Mouse (Mus musculus) heart, adult 8-10 months (tissue): ENCODE results near the gene Gon4l. TPM values are rescaled to one million over a fixed set of nuclear protein-coding genes. Genes with fewer than 3 reads are reported as not detected.

Experiments
- DNase-seq: peaks from one replicate; pipeline ENCODE4 v3.0.0; 2022; ENCODE audit warnings: low spot score
- total RNA-seq, 4 experiments: library from RNA; stranded (reverse); gene quantifications; 2 replicates each; pipeline ENCODE4 v1.2.4; 2022

Gene Gon4l
- total RNA-seq, 4 experiments from 2014 or later: 19.6 to 20.3 (median 19.9) TPM

DNA sequence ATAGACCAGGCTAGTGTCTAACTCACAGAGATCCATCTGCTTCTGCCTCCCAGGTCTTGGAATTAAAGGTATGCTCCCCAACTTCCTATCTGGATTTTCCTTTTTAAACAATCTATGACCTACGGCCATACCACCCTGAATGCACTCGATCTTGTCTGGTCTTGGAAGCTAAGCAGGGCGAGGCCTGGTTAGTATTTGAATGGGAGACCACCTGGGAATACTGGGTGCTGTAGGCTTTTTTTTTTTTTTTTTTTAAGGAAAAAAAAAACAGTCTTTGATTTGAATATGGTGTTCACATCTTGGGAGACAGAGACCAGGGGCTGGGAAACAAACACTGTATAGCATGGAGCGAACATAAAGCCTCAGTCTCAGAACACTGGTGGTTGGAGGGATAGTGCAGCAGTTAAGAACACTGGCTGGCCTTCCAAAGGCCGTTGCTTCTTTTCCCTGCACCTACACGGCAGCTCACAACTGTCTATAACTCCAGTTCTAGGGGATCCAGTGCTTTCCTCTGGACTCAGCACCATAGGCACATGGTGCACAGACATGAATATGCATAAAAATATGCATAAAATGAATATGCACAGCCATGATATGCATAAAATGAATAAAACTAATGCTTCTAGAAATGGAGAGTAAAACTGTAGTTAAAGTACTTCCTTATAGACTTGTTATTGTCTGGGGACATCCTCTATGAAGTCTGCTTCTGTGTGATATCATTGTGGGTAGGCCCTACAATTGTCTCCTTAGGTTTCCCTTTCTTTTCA, 71.5 kb downstream of the Gon4l start:
- DNase-seq: no peak

DNA sequence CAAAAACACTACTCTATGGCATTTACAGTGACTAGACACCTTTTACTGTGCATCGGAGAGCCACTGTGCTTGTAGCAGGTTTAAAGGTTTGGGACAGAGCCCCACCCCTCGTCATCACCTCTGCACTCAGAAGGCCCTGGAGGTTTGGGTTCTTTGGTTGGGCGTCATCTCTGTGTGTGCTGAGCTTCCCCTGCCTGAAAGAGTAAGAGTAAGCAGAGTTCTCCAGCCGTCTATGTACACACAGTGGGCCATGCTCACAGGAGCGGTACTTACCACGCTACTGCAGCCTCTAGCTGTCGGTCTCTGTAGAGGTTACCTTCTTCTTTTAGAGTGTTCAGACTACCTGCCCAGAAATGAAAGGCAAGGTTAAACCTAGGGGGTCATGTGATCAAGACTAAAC, 77.6 kb downstream of the Gon4l start:
- no peak for DNase-seq

DNA sequence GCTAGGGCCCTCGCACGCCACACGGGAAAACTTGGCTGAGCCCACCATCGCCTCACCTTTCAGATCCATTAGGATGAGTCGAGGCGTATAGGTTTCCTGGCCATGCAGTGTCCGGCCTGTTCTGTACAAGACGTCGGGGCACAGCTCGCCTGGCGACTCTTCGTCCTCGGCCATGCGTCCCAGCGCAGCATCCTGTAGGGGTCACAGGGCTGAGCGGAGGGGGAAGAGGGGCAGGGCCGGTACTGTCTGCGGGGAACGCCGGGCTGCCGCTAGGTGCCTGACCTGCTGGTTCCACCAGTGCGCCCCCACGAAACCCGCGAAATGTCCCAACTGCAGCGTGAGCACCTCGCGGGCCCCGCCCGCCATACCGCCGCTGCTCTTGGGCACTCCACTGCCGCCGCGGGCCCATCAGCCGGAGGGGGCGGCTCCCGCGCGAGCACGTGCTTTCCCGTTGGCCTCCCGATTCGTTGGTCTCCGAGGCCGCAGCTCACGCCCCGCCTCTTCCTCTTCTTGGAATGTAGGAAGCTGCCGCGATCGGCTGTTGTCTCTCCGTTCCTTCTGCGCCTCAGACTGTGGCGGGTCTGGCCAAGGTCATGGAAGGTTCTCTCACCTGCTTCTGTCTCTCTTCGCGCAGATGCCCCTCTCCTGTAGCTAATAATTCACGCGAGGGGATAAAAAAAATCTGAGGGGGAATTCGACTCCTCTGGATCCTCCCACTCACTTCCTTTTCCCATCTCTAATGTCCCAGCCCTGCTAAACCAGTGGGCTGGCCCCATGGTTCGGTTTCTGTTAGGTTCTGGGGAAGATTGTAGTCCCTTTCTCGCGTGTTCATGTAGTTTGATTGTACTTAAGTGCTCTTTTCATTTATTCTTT, 78.7 kb downstream of the Gon4l start, which contains the start of gene Msto1:
TSS of gene Msto1 (minus strand) at position 489 of the 873 bp plus-strand sequence.
- DNase-seq: peak; percentile 92

DNA sequence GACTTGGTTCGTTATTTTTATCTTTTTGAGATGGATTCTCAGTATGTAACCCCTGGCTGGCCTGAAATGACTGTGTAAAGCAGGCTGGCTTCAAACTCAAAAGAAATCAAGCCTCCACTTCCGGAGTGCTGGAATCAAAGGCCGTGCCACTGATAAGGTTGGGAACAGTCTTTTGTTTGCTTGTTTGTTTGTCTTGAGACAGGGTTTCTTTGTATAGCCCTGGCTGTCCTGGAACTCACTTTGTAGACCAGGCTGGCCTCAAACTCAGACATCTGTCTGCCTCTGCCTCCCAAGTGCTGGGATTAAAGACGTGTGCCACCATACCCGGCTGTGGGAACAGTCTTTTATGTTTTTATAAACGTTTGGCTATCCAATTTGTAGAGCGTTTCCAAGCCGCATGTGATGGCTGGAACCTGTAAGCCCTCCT, 79.4 kb downstream of the Gon4l start:
- no peak for DNase-seq

DNA sequence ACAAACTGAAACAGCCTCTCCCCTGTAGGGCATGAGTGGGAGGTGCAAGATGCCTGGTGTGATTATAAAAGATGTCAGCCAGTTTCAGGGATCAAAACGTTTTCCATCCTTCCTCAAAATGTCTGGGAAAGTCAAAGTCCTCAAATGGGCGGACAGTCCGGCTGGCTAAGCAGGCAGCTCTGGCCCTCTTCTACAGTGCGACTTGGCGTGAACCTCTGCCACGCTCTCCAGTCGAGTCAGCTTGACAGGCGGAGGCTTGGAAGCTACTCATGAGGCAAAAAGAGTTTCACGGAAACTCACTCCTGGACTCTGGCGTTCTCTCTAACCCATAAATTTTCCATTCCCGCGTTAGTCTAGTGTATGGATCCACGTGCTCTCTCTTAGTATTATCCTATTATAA, 84.0 kb downstream of the Gon4l start:
- no peak for DNase-seq

DNA sequence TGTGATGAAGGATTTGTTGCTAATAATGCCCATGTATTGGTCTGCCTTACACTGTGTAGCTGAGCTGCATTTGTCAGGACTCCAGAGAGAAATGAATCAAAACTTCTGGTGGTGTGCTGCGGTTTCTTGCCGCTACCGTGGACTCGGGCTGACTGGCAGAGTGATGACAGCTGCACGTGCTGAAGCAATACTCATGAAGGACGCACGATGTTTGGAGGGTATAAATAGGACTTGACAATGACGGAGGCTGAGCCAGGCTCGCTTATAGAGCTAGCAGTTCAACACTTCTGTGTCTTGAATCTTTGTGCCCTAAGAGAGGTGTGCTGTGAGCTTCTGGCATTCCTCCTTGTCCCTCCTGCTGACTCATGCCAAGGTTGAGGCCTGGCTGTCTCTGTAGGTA, 86.4 kb downstream of the Gon4l start:
- no peak for DNase-seq

DNA sequence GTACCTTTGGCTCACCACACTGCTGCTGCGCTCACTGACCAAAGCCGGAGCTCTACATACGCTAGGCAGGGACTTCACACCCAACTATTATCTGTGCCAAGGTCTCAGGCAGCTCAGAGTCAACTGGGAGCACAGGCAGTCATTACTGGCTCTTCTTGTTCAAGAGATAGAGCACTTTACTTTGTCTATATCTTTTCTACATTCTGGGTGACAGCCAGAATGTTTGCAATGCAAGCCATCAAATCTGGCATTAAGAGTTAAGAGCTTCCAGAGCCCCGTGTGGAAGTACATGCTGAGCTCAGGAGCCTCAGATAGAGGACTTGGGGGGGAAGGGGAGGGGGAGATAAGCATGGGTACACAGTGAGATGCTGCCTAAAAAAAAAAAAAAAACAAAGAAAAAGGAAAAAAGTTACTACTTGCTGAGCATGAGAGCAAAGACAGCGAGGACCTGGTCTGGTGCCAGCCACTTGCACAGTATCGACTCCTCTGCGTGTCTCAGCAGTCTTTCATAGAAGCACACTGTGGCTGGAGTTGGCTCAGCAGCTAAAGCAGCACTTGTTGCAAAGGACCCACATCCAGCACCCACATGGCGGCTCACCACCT, 89.1 kb downstream of the Gon4l start:
- DNase-seq: peak; percentile 12

DNA sequence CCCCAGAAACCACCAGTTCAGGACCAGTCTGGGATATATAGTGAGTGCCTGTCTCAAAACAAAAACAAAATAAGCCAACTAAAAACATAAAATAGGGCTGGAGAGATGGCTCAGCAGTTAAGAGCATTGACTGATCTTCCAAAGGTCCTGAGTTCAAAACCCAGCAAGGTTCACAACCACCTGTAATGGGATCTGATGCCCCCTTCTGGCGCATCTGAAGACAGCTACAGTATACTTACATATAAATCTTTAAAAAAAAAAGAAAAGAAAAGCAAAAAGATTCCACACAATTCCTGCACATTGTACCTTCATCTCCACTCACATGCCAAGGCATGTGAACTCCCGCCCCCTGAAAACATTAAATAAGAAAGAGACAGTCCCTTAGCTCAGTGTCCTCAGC, 90.6 kb downstream of the Gon4l start:
- no peak for DNase-seq

DNA sequence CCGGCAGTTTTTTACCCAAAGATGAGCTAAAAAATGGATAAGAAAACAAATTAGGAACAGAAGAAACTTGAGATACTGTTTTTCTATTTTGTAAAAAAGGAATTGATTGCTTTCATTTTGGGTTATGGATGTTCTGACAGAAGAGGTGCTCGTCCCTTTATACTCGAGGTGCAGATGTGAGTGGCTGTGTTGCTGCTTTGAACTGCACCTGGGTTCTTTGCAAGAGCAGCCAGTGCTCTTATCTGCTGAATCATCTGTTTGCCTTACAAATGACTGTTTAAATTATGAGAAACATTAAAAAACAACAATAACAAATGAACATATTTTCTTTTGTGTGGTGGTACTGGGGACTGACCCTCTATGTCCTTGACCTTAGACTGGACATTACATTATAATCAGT, 94.5 kb downstream of the Gon4l start:
- no peak for DNase-seq

DNA sequence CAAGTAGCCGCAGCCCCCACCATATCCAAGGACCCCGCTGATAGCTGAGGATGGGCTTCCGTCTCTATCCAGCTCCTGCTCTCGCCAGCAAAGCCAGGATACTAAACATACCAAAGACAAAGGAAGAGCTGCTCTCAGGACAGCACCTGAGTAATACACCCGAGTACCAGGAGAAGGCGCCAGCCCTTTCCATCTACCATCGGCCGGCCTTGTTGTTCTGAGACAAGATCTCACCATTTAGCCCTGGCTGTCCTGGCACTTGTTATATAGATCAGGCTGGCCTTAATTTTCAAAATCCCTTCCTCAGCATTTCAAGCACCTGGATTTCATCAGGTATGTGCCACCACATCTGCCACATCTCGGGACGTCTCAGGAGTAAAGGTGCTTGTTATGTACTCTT, 104.0 kb downstream of the Gon4l start:
- DNase-seq: no peak

DNA sequence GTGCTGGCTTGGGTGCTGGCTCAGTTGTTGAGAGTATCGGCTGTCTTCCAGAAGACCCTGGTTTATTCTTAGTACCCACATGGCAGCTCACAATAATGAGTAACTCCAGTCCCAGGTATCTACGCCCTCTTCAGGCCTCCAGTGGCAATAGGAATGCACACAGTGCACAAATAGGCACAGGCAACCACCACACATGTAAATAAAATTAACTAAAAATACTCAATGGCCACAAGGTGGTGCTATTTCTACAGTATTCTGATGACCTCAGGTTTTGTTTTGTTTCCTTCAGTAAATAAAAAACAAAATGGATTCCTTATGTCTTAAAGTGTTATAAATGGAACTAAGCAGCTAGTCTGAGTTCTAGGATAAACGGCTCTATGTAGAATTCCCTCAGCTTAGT, 104.7 kb downstream of the Gon4l start:
- peak; percentile 38 for DNase-seq

DNA sequence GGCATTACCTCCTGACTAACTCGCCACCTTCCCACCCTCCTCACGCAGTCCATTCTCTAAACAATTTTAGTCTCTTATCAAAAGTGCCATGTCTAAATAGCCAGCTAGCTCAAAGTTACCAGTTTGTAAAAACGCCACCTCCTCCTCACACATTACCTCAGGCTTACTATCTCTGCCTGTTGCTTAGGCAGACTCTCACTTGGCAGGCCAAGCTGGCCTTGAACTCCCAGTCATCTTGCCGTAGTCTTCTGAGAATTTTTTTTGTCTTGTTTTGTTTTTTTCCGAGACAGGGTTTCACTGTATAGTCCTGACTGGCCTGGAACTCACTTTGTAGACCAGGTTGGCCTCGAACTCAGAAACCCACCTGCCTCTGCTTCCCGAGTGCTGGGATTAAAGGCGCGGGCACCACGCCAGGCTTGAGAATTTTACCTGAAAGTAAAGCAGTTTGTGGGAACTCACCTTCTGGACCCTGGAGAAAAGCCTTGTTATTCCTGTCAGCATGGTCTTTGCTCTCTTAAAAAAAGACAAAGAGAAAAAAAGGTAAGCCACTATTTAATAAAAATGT, 107.4 kb downstream of the Gon4l start:
- no peak for DNase-seq

DNA sequence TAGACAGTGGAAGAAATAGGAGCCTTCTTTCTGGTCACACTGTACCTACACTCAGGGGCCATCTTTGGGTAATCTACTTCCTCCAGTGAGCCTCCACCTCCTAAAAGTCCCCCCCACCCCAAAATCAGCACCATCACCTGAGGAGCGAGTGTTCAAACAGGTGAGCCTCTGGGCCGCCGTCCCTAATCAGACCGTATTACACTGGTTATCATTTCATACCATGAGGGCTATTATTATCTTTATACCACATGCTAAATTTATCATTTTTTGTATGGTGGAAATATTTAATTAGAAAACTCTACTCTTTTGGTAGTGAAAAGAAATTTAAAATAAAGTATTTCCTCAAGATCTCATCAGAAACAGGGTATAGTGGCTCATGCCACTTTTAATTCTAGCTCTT, 109.1 kb downstream of the Gon4l start:
- DNase-seq: no peak

DNA sequence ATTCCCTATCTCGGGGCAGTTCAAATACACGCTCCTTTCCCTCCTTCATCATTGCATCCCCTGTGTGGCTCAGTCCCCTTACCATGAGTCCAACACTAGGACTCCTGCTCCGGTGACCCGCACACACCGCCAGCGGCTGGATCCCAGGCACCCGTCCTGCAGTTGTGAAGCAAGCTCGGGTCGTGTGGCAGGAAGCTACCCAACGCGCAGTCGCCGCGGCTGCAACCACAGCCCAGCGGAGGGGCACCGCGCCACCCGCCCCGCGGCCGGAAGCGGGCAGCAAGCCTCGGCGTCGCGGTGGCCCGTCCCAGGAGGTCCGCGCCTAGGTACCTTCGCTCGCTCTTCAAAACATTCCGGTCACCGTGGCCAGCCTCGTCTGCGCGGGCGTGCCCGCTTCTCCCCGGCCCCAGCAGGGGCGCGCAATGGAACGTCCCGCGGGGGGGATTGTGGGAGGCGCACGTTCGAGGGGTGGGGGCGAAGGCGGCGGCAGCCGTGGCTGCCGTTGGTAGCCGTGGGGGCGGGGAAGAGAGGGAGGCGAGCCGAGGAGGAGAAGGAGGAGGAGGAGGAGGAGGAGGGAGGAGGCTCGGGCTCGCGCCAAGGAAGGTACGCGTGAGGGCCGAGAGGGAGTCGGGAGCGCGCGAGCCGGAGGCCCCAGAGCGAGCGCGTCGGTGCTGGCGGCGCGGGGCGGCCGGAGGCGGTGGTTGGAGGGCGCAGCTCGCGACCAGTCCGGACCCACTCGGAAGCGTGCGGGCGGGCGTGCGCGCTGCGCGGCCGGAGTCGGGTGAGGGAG, 115.0 kb downstream of the Gon4l start:
- DNase-seq: peak; percentile 80

DNA sequence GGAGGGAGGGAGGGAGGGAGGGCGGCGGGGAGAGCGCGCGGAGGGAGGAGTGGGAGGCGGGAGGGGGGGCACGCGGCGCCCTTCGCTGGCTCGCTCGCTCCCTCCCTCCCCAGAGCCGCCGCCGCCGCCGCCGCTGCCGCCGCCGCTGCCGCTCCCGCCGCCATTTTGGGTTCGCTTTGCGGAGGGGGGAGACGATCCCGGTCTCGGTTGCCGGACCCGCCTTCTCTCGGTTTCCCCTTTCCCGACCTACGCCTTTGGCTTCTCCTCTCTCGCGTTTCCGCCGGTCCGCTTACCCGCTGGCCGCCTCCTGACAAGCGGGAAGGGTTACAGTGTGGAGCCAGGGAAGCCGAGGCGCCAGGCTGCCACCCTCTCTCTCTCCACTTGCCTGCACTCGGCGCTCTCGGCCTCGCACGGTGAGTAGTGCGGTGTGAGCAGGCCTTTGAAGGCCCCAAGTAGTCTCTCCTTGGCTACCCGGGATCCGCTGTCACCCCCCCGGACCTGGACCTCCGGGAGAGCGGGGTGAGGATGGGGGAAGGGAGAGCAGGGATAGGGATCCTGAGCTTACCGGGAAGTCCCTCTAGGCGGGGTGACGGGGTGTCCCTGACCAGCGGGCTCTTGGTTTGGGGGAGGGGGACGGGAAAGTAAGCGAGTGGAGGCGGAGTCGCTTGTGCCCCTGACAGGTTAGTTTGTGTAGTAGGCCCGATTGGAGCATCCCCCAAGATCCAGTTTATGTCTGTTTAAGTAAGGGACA, 115.7 kb downstream of the Gon4l start, which contains the start of the genes Ash1l and Dap3:
TSS of gene Ash1l (plus strand) at position 47 of the 751 bp plus-strand sequence.
TSS of gene Dap3 (minus strand) at position 606 of the 751 bp plus-strand sequence.
- peak; percentile 69 for DNase-seq

DNA sequence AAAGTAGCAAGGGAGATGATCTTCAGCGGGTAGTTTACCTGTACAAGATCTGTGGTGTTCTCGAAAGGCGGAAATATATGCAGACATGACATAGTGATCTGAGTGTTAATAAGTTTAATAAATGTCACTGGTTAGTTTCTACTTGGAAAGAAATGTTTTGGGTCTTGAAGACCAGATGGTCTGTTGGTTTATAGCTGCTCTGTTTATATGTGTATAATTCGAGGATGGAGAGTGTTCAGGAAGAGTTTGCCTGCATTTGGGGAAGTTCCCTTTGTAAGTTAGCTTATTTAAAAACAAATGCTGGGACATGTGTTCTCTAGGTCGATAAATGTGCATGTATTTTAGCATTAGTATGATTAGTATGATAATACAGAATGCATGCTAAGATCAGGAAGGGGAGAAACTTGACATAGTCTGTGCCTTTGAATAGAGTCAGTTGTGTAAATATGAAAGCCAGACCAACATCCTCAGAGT, 116.3 kb downstream of the Gon4l start:
- no peak for DNase-seq

DNA sequence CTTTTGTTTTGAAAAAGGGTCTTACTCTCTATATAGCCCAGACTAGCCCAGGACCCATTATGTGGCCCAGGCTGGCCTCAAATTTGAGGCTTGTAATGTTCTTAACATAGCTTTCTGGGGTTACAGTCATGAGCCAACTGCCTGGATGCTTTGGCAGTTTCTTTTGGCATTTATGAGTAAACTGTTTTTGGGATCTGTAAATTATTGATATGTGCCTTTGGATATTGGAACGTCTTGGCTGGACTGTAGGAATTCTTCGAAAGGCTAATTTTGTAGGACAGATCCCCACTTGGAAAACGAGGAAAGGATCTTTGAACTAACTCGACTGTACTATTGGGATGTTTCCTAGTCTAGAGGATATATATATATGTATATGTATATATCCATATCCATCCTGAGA, 118.2 kb downstream of the Gon4l start:
- no peak for DNase-seq

DNA sequence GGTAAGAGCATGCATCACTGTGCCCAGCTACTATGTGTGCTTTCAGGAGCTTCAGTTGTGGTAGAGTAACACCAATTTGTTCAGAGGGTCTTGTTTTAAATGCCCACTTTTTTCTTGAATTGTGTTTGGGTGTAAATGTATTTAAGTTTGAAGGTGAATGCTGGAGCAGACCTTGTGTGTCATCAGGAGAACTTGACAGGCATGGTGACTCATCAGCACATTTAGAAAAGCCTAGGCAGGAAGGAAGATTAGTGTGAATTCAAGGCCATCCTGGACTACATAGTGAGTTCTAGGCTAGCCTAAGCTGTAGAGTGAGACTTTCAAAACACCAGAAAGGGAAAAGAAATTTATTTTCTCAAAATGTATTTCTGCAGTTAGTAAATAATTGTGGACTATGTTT, 118.7 kb downstream of the Gon4l start:
- no peak for DNase-seq
